Mouse (Mus musculus): Measurements from ENCODE around the gene Clca3b. TPM values are rescaled to one million over a fixed set of nuclear protein-coding genes. Genes with fewer than 3 reads are reported as not detected.

Clca3b gene
- polyA plus RNA-seq, 1 experiment from 2014 or later: 0.05 TPM

Other genes with a start within 250 kb of the Clca3b start
- 82.7 and 94.3 TPM in 2 replicates for gene Sh3glb1, start 129.0 kb downstream of the Clca3b start, polyA plus RNA-seq (2014; fragmentation: Nextera tagmentation; extraction: Ambion mirVana)
- gene Clca3a1, start 88.4 kb downstream of the Clca3b start, polyA plus RNA-seq (2014; fragmentation: Nextera tagmentation; extraction: Ambion mirVana): 8.2 and 11.1 TPM in 2 replicates
- not detected in 2 replicates for gene Clca3a2, start 29.9 kb downstream of the Clca3b start, polyA plus RNA-seq (2014; fragmentation: Nextera tagmentation; extraction: Ambion mirVana)
- gene Clca4b, start 83.2 kb upstream of the Clca3b start, polyA plus RNA-seq (2014; fragmentation: Nextera tagmentation; extraction: Ambion mirVana): not detected in 2 replicates
- not detected in 2 replicates for gene Clca4a, start 125.7 kb upstream of the Clca3b start, polyA plus RNA-seq (2014; fragmentation: Nextera tagmentation; extraction: Ambion mirVana)
- 0.05 TPM in 1 of 2 replicates, not detected in the other for gene Clca1, start 183.4 kb upstream of the Clca3b start, polyA plus RNA-seq (2014; fragmentation: Nextera tagmentation; extraction: Ambion mirVana)

Data from kidney, embryonic 14.5 days (tissue).